Mouse (Mus musculus) stomach, postnatal 0 days (tissue): ENCODE data around the gene Wee1. TPM values are rescaled to one million over a fixed set of nuclear protein-coding genes. Genes with fewer than 3 reads are reported as not detected.

Experiments used
- ATAC-seq: fragments of 200-750 bp; cut with Nextera tagmentation; 2 replicates; pipeline ENCODE4 v1.8.0; 2017; ENCODE audit not compliant: low FRiP score, low TSS enrichment
- DNase-seq: peaks from one replicate; pipeline ENCODE4 v3.0.0-alpha.2; 2016; ENCODE audit warnings: low spot score
- H3K27ac ChIP-seq: fragments of 300-500 bp; sonication (generic); replicated peaks from 2 replicates; pipeline ENCODE4 v1.5.1; 2014; ENCODE audit warnings: mild to moderate bottlenecking, control low read depth
- H3K27me3 ChIP-seq: fragments of 300-500 bp; sonication (generic); 2 replicates; pipeline ENCODE4 v1.6.1; 2014; ENCODE audit warnings: low read length; ENCODE audit not compliant: control insufficient read depth, insufficient read depth
- H3K36me3 ChIP-seq: fragments of 300-500 bp; sonication (generic); 2 replicates; pipeline ENCODE4 v1.6.1; 2014; ENCODE audit warnings: low read length, mixed read lengths; ENCODE audit not compliant: control insufficient read depth, insufficient read depth
- H3K4me1 ChIP-seq: fragments of 300-500 bp; sonication (generic); replicated peaks from 2 replicates; pipeline ENCODE4 v1.6.1; 2014; ENCODE audit warnings: antibody characterized with exemption; ENCODE audit not compliant: control insufficient read depth, insufficient read depth
- H3K4me2 ChIP-seq: fragments of 300-500 bp; sonication (generic); replicated peaks from 2 replicates; pipeline ENCODE4 v1.6.1; 2014; ENCODE audit warnings: low read depth, mild to moderate bottlenecking, control low read depth, moderate library complexity
- H3K4me3 ChIP-seq: fragments of 300-500 bp; sonication (generic); 2 replicates; pipeline ENCODE4 v1.5.1; 2014; ENCODE audit warnings: low read depth, low read length, control low read depth
- H3K9ac ChIP-seq: fragments of 300-500 bp; sonication (generic); 2 replicates; pipeline ENCODE4 v1.6.1; 2014; ENCODE audit warnings: mild to moderate bottlenecking, low read length, control low read depth, mixed read lengths
- H3K9me3 ChIP-seq: fragments of 300-500 bp; sonication (generic); 2 replicates; pipeline ENCODE4 v1.6.1; 2016; ENCODE audit warnings: low read length; ENCODE audit not compliant: control insufficient read depth
- CTCF ChIP-seq: IDR thresholded peaks from 2 replicates; pipeline ENCODE4 v1.5.1; 2016; ENCODE audit warnings: antibody characterized with exemption, low read depth, mild to moderate bottlenecking, moderate library complexity
- EP300 ChIP-seq: optimal IDR thresholded peaks from 2 replicates; pipeline ENCODE3; 2016; ENCODE audit warnings: antibody characterized with exemption
- WGBS: fragments of 180-500 bp; shearing (Covaris S2); extraction: QIAGEN DNeasy Blood & Tissue Kit; methylation state at CpG from one replicate; pipeline ENCODE4 v1.1.7; 2014; 5-methylcytosine and 5-hydroxymethylcytosine counted together
- polyA plus RNA-seq: library from polyadenylated mRNA; unstranded; fragments of >200 nt; fragmentation: Nextera tagmentation; extraction: Ambion mirVana; gene quantifications from 2 replicates; pipeline ENCODE4 v1.2.1, GENCODE M21; 2015

Gene Wee1
- polyA plus RNA-seq, 1 experiment from 2014 or later = 14.5 TPM

GRCm38 (mm10) chr7:110164712-110165122, 42.9 kb downstream of the Wee1 start:
- Histone ChIP-seq H3K9ac (peak overlapping the region; percentile 76), H3K4me3 (peak overlapping the region; percentile 48), H3K4me1 (no peaks in the 10 kb centered on the region), H3K4me2 (peak overlapping the region; percentile 94), H3K27me3 (no peaks in the 10 kb centered on the region), H3K27ac (peak overlapping the region; percentile 97), H3K36me3 (no peaks in the 10 kb centered on the region), H3K9me3 (no peaks in the 10 kb centered on the region)
- TF ChIP-seq CTCF = peak; percentile 97
- TF ChIP-seq EP300 = no peak
- DNase-seq = peak; percentile 97
- under 1% methylated on average over 20 of the region's 20 CpGs for WGBS
- ATAC-seq = peak; percentile 95

- H3K27me3 ChIP-seq = no peaks in the 10 kb centered on the region
- ATAC-seq (no peak), DNase-seq (no peak)
- H3K36me3 ChIP-seq = no peaks in the 10 kb centered on the region
- no peak for TF ChIP-seq EP300
- no peak overlapping the region for H3K9ac ChIP-seq
- 77% methylated on average over 8 of the region's 8 CpGs for whole genome bisulfite sequencing
- no peaks in the 10 kb centered on the region for H3K4me1 ChIP-seq
- H3K4me3 ChIP-seq = no peak overlapping the region
- H3K9me3 ChIP-seq = no peaks in the 10 kb centered on the region
- H3K4me2 ChIP-seq = no peak overlapping the region
- H3K27ac ChIP-seq = no peak overlapping the region
Observed at GRCm38 (mm10) chr7:110166233-110166632, 44.4 kb downstream of the Wee1 start.

DNA sequence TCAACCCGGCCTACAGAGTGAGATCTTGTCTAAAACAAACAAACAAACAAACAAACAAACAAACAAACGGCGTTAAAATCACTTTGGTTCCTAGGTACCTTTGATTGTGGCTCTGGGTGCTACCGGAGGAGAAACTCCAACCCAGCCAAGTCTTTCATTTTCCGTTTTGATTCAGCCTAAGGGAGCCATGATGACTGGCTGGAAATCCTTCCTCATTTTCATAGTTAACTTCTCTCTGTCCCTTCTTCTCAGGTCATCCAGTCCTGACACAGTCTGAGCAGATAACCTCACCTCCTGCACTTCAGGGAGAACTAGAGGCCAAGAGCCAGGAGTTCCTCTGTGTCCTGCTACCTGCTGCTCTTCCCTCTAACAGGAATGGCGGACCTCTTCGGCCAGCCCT, 57.4 kb downstream of the Wee1 start:
- no peak for DNase-seq
- no peaks in the 10 kb centered on the region for H3K9me3 ChIP-seq
- no peak for ATAC-seq
- no peak overlapping the region for H3K9ac ChIP-seq
- TF ChIP-seq CTCF (no peak), EP300 (no peak)
- H3K27ac ChIP-seq = no peak overlapping the region
- 91% methylated on average over 7 of the region's 7 CpGs for WGBS
- no peaks in the 10 kb centered on the region for H3K36me3 ChIP-seq
- H3K4me3 ChIP-seq = no peak overlapping the region
- no peak overlapping the region for H3K4me2 ChIP-seq
- H3K4me1 ChIP-seq = no peaks in the 10 kb centered on the region
- H3K27me3 ChIP-seq = no peaks in the 10 kb centered on the region

- no peak for TF ChIP-seq CTCF
- TF ChIP-seq EP300 = no peak
- Histone ChIP-seq H3K4me3 (no peak overlapping the region), H3K4me1 (no peaks in the 10 kb centered on the region), H3K36me3 (no peaks in the 10 kb centered on the region), H3K27ac (no peak overlapping the region), H3K9ac (no peak overlapping the region), H3K4me2 (no peak overlapping the region), H3K27me3 (no peaks in the 10 kb centered on the region), H3K9me3 (no peaks in the 10 kb centered on the region)
- ATAC-seq (no peak), DNase-seq (no peak)
Observed at GRCm38 (mm10) chr7:110180613-110181012, 58.8 kb downstream of the Wee1 start.

GRCm38 (mm10) chr7:110181446-110181845, 59.6 kb downstream of the Wee1 start:
- no peaks in the 10 kb centered on the region for H3K4me1 ChIP-seq
- H3K36me3 ChIP-seq = no peaks in the 10 kb centered on the region
- H3K27ac ChIP-seq = no peak overlapping the region
- no peaks in the 10 kb centered on the region for H3K27me3 ChIP-seq
- DNase-seq (no peak), ATAC-seq (no peak)
- H3K9ac ChIP-seq = no peak overlapping the region
- H3K9me3 ChIP-seq = no peaks in the 10 kb centered on the region
- H3K4me3 ChIP-seq = no peak overlapping the region
- 56% methylated on average over 8 of the region's 8 CpGs for WGBS
- TF ChIP-seq CTCF = no peak
- TF ChIP-seq EP300 = no peak
- no peak overlapping the region for H3K4me2 ChIP-seq

GRCm38 (mm10) chr7:110184608-110185007, 62.8 kb downstream of the Wee1 start:
- WGBS = 82% methylated on average over 3 of the region's 3 CpGs
- no peak for ATAC-seq

More at GRCm38 (mm10) chr7:110184608-110185007, 62.8 kb downstream of the Wee1 start:
- no peak overlapping the region for H3K9ac ChIP-seq
- H3K36me3 ChIP-seq = no peaks in the 10 kb centered on the region
- H3K4me2 ChIP-seq = no peak overlapping the region
- no peaks in the 10 kb centered on the region for H3K27me3 ChIP-seq
- TF ChIP-seq CTCF (no peak), EP300 (no peak)
- no peaks in the 10 kb centered on the region for H3K9me3 ChIP-seq
- no peak overlapping the region for H3K27ac ChIP-seq
- no peak overlapping the region for H3K4me3 ChIP-seq
- no peaks in the 10 kb centered on the region for H3K4me1 ChIP-seq
- no peak for DNase-seq
